Mouse (Mus musculus) right cerebral cortex, postnatal 4 days (tissue): ENCODE results near the gene Zfp655.
"Not testable (repeated sequence)": the region's sequence is repeated elsewhere in the genome, so short reads cannot be mapped to it uniquely, and the experiment has no call there.

Source experiments
- DNase-seq: peaks from one replicate; pipeline ENCODE4 v3.0.0-alpha.2; 2022

Zfp655 gene

DNA sequence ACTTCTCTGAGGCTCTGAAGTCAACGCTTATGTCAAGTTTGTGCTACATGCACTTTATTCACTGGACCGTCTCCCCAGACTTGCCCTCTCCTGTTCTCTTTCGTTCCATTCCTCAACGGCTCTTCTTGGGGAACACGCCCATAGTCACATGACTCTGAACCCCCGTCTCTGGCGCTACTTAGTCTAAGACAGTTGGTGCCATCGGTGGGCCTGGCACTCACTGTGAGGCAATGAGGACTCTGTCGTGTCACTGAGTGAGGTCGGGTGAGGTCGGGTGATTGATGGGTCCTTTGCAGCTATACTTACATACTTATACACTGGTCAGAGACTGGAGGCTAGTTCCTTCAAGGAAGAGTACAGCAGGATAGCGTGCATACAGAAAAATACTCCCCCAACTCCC is 8.1 kb upstream of the Zfp655 start:
- no peak for DNase-seq

GRCm38 (mm10) chr5:145226453-145226852 is 5.1 kb upstream of the Zfp655 start:
- DNase-seq = no peak

DNA sequence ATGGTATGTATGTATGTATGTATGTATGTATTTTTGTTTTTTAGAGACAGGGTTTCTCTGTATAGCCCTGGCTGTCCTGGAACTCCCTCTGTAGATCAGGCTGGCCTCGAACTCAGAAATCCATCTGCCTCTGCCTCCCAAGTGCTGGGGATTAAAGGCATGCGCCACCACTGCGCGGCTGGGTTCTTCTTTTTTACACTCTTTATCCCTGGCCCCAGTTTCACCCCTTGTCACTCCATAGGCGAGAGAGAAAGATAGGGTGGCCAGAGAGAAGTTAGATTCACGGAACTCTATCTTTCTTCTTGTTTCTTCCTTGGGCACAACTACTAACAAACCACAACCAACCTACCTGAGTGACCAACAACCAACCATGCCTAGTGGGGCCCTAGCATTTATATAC is 2.2 kb upstream of the Zfp655 start:
- DNase-seq = not testable (repeated sequence)

DNA sequence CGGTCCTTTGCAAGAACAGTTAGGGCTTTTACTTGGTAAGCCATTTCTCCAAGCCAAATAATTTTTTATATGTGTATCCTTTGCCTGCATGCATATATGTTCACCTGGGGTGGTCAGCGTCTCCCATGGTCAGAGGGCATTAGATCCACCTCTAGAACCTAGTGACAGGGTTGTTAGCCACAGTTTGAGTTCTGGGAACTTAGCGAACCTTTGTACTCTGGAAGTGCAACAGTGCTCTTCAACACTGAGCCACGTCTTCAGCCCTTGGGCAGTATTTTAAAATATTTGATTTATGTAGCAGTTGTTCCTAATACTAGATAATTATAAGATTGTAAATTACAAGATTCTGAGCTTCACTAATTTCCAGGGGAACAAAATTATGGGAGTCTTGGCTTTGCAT is 874 bp upstream of the Zfp655 start:
- no peak for DNase-seq

DNA sequence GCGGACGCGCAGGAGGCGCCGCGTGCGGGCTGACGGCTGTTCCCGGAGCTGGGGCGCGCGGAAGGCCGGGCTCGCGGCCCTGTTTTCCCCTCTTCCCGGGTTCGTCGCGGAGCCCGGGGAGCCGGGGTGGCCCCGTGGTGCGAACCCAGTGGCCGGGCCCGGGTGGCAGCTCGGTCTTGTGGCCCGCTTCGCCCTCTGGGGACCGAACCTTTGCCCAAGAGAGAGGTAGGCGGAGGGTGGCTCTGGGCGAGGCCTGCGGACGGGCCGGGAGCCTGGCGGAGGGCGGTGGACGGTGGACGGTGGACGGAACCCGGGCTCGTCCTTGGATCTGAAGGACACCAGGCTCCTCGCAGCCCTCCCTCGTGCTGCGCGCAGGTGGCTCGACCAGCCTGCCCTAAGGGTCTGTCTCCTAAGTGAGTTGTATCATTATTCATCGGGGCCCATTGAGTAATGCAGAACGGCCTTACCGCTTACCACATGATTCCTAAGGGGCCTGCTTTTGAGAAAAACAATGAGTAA is 437 bp downstream of the Zfp655 start:
- no peak for DNase-seq

- DNase-seq = no peak
These were observed 3.1 kb downstream of the Zfp655 start for GRCm38 (mm10) chr5:145234636-145235035.

- DNase-seq = no peak
These were observed 18.0 kb downstream of the Zfp655 start for GRCm38 (mm10) chr5:145249520-145249919.

- not testable (repeated sequence) for DNase-seq
These were observed 42.1 kb downstream of the Zfp655 start for GRCm38 (mm10) chr5:145273568-145273967.

- no peak for DNase-seq
These were observed 48.4 kb downstream of the Zfp655 start for GRCm38 (mm10) chr5:145279948-145280347.

DNA sequence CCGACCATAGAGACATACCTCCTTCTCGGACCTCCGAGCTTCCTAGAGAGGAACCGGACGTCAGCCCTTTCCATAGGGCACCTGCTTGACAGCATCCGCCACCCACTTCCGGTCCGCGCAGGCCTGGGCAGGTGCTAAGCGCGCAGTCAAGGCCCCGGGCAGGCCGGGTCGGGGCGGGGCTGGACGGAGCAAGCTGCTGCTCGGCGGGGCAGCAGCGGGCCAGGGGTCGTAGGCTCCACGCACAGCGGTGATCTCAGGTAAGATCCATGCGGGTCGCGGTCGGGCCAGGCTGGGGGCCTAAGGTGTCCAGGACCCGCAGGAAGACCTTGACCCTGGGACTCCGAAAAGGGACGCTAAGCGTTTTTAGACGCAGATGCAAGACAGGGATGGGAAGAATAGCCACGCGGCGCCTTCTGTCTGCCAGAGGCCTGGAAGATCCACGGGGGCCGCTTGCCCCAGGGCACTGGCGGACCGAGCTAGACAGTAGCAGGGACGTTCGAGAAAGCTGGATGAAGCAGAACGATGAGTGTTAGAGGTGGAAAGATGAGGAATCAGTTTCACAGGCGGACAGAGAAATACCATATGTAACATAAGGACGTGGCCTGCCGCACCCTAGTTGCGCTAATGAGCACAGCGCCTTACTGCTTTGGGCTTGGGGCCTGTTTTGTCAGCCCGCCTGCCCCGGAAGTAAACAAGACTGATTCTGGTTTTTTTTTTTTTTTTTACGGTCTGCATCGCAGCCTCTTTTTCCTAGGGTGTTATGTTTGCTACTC is 49.0 kb downstream of the Zfp655 start, which contains the start of gene Zscan25:
Gene Zscan25 (plus strand): TSS at position 130 of the 773 bp plus-strand sequence.
- DNase-seq = peak; percentile 86

GRCm38 (mm10) chr5:145288382-145288781 is 56.9 kb downstream of the Zfp655 start:
- no peak for DNase-seq

DNA sequence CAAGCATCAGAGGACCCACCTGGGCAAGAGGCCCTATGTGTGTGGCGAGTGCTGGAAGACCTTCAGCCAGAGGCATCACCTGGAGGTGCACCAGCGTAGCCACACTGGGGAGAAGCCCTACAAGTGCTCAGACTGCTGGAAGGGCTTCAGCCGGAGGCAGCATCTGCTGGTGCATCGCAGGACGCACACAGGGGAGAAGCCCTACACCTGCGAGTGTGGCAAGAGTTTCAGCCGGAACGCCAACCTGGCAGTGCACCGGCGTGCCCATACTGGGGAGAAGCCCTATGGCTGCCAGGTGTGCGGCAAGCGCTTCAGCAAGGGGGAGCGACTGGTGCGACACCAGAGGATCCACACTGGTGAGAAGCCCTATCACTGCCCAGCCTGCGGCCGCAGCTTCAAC is 59.2 kb downstream of the Zfp655 start:
- DNase-seq = no peak

GRCm38 (mm10) chr5:145292398-145292797 is 60.9 kb downstream of the Zfp655 start:
- DNase-seq = no peak
